Mouse (Mus musculus) embryonic facial prominence, embryonic 11.5 days (tissue): ENCODE results near the gene Plpp7. TPM values are rescaled to one million over a fixed set of nuclear protein-coding genes. Genes with fewer than 3 reads are reported as not detected.
A peak's percentile ranks its signal among the peaks of the same experiment; 100 is the strongest.

Experiments
- ATAC-seq: fragments of 200-750 bp; cut with Nextera tagmentation; replicated peaks from 2 replicates; pipeline ENCODE4 v1.8.0; 2017; ENCODE audit warnings: low read depth; ENCODE audit not compliant: insufficient number of reproducible peaks, low FRiP score, low TSS enrichment
- DNase-seq: peaks from one replicate; pipeline ENCODE4 v3.0.0-alpha.2; 2015; ENCODE audit warnings: low spot score
- H3K27ac ChIP-seq: fragments of 300-500 bp; sonication (generic); replicated peaks from 2 replicates; pipeline ENCODE4 v1.5.1; 2014; ENCODE audit warnings: mild to moderate bottlenecking, low read depth, low read length, control low read depth
- H3K27me3 ChIP-seq: fragments of 300-500 bp; sonication (generic); 2 replicates; pipeline ENCODE4 v1.6.1; 2014; ENCODE audit warnings: mild to moderate bottlenecking, low read length, moderate library complexity, mixed read lengths; ENCODE audit not compliant: control insufficient read depth, insufficient read depth
- H3K36me3 ChIP-seq: fragments of 300-500 bp; sonication (generic); replicated peaks from 2 replicates; pipeline ENCODE4 v1.6.1; 2014; ENCODE audit warnings: low read depth, mild to moderate bottlenecking, low read length, moderate library complexity, mixed read lengths; ENCODE audit not compliant: control insufficient read depth, insufficient read depth
- H3K4me1 ChIP-seq: fragments of 300-500 bp; sonication (generic); 2 replicates; pipeline ENCODE4 v1.6.1; 2014; ENCODE audit warnings: low read length, mixed read lengths; ENCODE audit not compliant: control insufficient read depth, insufficient read depth
- H3K4me2 ChIP-seq: fragments of 300-500 bp; sonication (generic); 2 replicates; pipeline ENCODE4 v1.6.1; 2014; ENCODE audit warnings: low read depth, mild to moderate bottlenecking, control low read depth, low read length, moderate library complexity
- H3K4me3 ChIP-seq: fragments of 300-500 bp; sonication (generic); 2 replicates; pipeline ENCODE4 v1.5.1; 2014; ENCODE audit warnings: low read depth, low read length, control low read depth
- H3K9ac ChIP-seq: fragments of 300-500 bp; sonication (generic); replicated peaks from 2 replicates; pipeline ENCODE4 v1.6.1; 2014; ENCODE audit warnings: mild to moderate bottlenecking, control low read depth, low read length
- H3K9me3 ChIP-seq: fragments of 300-500 bp; sonication (generic); replicated peaks from 2 replicates; pipeline ENCODE4 v1.6.1; 2016; ENCODE audit warnings: mild to moderate bottlenecking, low read length, inconsistent platforms, mixed read lengths; ENCODE audit not compliant: control insufficient read depth
- WGBS: fragments of 180-500 bp; shearing (Covaris S2); extraction: QIAGEN DNeasy Blood & Tissue Kit; methylation state at CpG from one replicate; pipeline ENCODE4 v1.1.7; 2014; 5-methylcytosine and 5-hydroxymethylcytosine counted together
- polyA plus RNA-seq: library from polyadenylated mRNA; unstranded; fragments of >200 nt; fragmentation: Nextera tagmentation; extraction: Ambion mirVana; gene quantifications from 2 replicates; pipeline ENCODE4 v1.2.1, GENCODE M21; 2014

Gene Plpp7
- polyA plus RNA-seq, 1 experiment from 2014 or later: 3.5 TPM

GRCm38 (mm10) chr2:32150924-32151659 lies 55.8 kb downstream of the Plpp7 start, which contains the start of gene Prrc2b:
Prrc2b (plus strand) TSS chr2:32151082.
- no peaks in the 10 kb centered on the region for H3K9me3 ChIP-seq
- ATAC-seq (peak; percentile 50), DNase-seq (peak; percentile 78)
- H3K36me3 ChIP-seq: no peaks in the 10 kb centered on the region
- peak within 1 kb of the TSS; percentile 99 for H3K27ac ChIP-seq
- peak within 1 kb of the TSS; percentile 69 for H3K4me2 ChIP-seq
- H3K4me3 ChIP-seq: peak within 1 kb of the TSS; percentile 97
- WGBS: 1% methylated on average over 70 of the region's 117 CpGs
- no peaks in the 10 kb centered on the region for H3K27me3 ChIP-seq
- peaks cover 7% of the 10 kb centered on the region for H3K4me1 ChIP-seq
- H3K9ac ChIP-seq: peak within 1 kb of the TSS; percentile 99

GRCm38 (mm10) chr2:32151660-32152366 lies 56.5 kb downstream of the Plpp7 start:
- no peak; the same call in 1 of the 2 replicates for ATAC-seq
- WGBS: 0% methylated on average over 22 of the region's 22 CpGs
- Histone ChIP-seq H3K4me2 (peak overlapping the region; percentile 69), H3K36me3 (no peaks in the 10 kb centered on the region), H3K9ac (peak overlapping the region; percentile 99), H3K27ac (peak overlapping the region; percentile 99), H3K4me3 (peak overlapping the region; percentile 97), H3K4me1 (peaks cover 7% of the 10 kb centered on the region), H3K9me3 (no peaks in the 10 kb centered on the region), H3K27me3 (no peaks in the 10 kb centered on the region)
- DNase-seq: peak; percentile 73

- 20% methylated on average over 12 of the region's 12 CpGs for WGBS
- H3K27me3 ChIP-seq: no peaks in the 10 kb centered on the region
- H3K9ac ChIP-seq: peak overlapping the region; percentile 99
- H3K36me3 ChIP-seq: no peaks in the 10 kb centered on the region
- peak overlapping the region; percentile 97 for H3K4me3 ChIP-seq
- no peak overlapping the region; the same call in 1 of the 2 replicates for H3K27ac ChIP-seq
- H3K9me3 ChIP-seq: no peaks in the 10 kb centered on the region
- H3K4me2 ChIP-seq: peak overlapping the region; percentile 69
- DNase-seq: no peak
- H3K4me1 ChIP-seq: peaks cover 13% of the 10 kb centered on the region
- ATAC-seq: no peak
Observed at GRCm38 (mm10) chr2:32152367-32153034, 57.2 kb downstream of the Plpp7 start.

- ATAC-seq (no peak), DNase-seq (peak; percentile 64)
- Histone ChIP-seq H3K36me3 (no peaks in the 10 kb centered on the region), H3K9me3 (no peaks in the 10 kb centered on the region), H3K4me2 (peak overlapping the region; percentile 69), H3K27ac (0 out of 2 replicates have a peak overlapping the region, but pooled peaks have one; percentile 70), H3K9ac (peak overlapping the region; percentile 99), H3K4me1 (peaks cover 16% of the 10 kb centered on the region), H3K4me3 (peak overlapping the region; percentile 97), H3K27me3 (no peaks in the 10 kb centered on the region)
- 11% methylated on average over 13 of the region's 13 CpGs for WGBS
Observed at GRCm38 (mm10) chr2:32153041-32153790, 57.9 kb downstream of the Plpp7 start.

- 29% methylated on average over 4 of the region's 4 CpGs for WGBS
- H3K4me2 ChIP-seq: peak overlapping the region; percentile 69
- H3K36me3 ChIP-seq: no peaks in the 10 kb centered on the region
- H3K27me3 ChIP-seq: no peaks in the 10 kb centered on the region
- H3K9me3 ChIP-seq: no peaks in the 10 kb centered on the region
- peaks cover 16% of the 10 kb centered on the region for H3K4me1 ChIP-seq
- H3K9ac ChIP-seq: peak overlapping the region; percentile 23
- no peak for DNase-seq
- peak overlapping the region; percentile 97 for H3K4me3 ChIP-seq
- no peak overlapping the region for H3K27ac ChIP-seq
- ATAC-seq: no peak
Observed at GRCm38 (mm10) chr2:32153791-32154119, 58.4 kb downstream of the Plpp7 start.

- peak overlapping the region; percentile 35 for H3K4me2 ChIP-seq
- no peak for DNase-seq
- peaks cover 16% of the 10 kb centered on the region for H3K4me1 ChIP-seq
- H3K9me3 ChIP-seq: no peaks in the 10 kb centered on the region
- peak overlapping the region; percentile 97; the same call in 1 of the 2 replicates for H3K4me3 ChIP-seq
- H3K36me3 ChIP-seq: no peaks in the 10 kb centered on the region
- H3K27me3 ChIP-seq: no peaks in the 10 kb centered on the region
- no peak overlapping the region; the same call in 1 of the 2 replicates for H3K27ac ChIP-seq
- peak overlapping the region; percentile 14 for H3K9ac ChIP-seq
- ATAC-seq: no peak
- whole genome bisulfite sequencing: 24% methylated on average over 9 of the region's 9 CpGs
Observed at GRCm38 (mm10) chr2:32154334-32154997, 59.1 kb downstream of the Plpp7 start.

- H3K9me3 ChIP-seq: no peaks in the 10 kb centered on the region
- peaks cover 16% of the 10 kb centered on the region for H3K4me1 ChIP-seq
- DNase-seq (no peak), ATAC-seq (no peak)
- no peak overlapping the region for H3K4me3 ChIP-seq
- H3K36me3 ChIP-seq: no peaks in the 10 kb centered on the region
- H3K9ac ChIP-seq: no peak overlapping the region
- 62% methylated on average over 7 of the region's 7 CpGs for WGBS
- no peak overlapping the region for H3K27ac ChIP-seq
- H3K4me2 ChIP-seq: no peak overlapping the region
- no peaks in the 10 kb centered on the region for H3K27me3 ChIP-seq
Observed at GRCm38 (mm10) chr2:32154998-32155541, 59.7 kb downstream of the Plpp7 start.
